Mouse (Mus musculus) naive thymus-derived CD4-positive, alpha-beta T cell, adult 2 months (primary cell): ENCODE measurements at regions not wholly inside any gene's neighbourhood (a gene's known extent, or its start where the extent isn't known, plus 50 kb on each side); places are given as distances from the start of the nearest gene placed in this dataset.

Experiments used
- DNase-seq: peaks from one replicate; pipeline ENCODE4 v3.0.0-alpha.2; 2011; ENCODE audit warnings: low read depth

- DNase-seq, result no peak
These were observed 269.2 kb downstream of the Agtpbp1 start for GRCm38 (mm10) chr13:59315811-59316210.

GRCm38 (mm10) chr13:59314419-59314818 is 270.6 kb downstream of the Agtpbp1 start:
- DNase-seq, result peak; percentile 1

- DNase-seq, result no peak
These were observed 271.2 kb downstream of the Agtpbp1 start for GRCm38 (mm10) chr13:59313725-59314330.

GRCm38 (mm10) chr13:59292905-59293304 is 292.1 kb downstream of the Agtpbp1 start:
- DNase-seq, result no peak

- DNase-seq, result no peak
These were observed 295.9 kb downstream of the Agtpbp1 start for GRCm38 (mm10) chr13:59289127-59289526.

GRCm38 (mm10) chr13:59281199-59281598 is 303.8 kb downstream of the Agtpbp1 start:
- no peak for DNase-seq

GRCm38 (mm10) chr13:59279136-59279535 is 305.9 kb downstream of the Agtpbp1 start:
- no peak for DNase-seq

GRCm38 (mm10) chr13:59271661-59272060 is 313.4 kb downstream of the Agtpbp1 start:
- DNase-seq, result no peak

GRCm38 (mm10) chr13:59266854-59267253 is 318.2 kb downstream of the Agtpbp1 start:
- no peak for DNase-seq

- no peak for DNase-seq
These were observed 320.9 kb downstream of the Agtpbp1 start for GRCm38 (mm10) chr13:59264126-59264525.

GRCm38 (mm10) chr13:59261924-59262323 is 323.1 kb downstream of the Agtpbp1 start:
- no peak for DNase-seq

- DNase-seq, result no peak
These were observed 329.1 kb downstream of the Agtpbp1 start for GRCm38 (mm10) chr13:59255798-59256435.

- no peak for DNase-seq
These were observed 331.1 kb downstream of the Agtpbp1 start for GRCm38 (mm10) chr13:59253667-59254558.

- DNase-seq, result no peak
These were observed 333.6 kb downstream of the Agtpbp1 start for GRCm38 (mm10) chr13:59251252-59252006.

GRCm38 (mm10) chr13:59248411-59248810 is 336.6 kb downstream of the Agtpbp1 start:
- no peak for DNase-seq

- DNase-seq, result no peak
These were observed 338.0 kb downstream of the Agtpbp1 start for GRCm38 (mm10) chr13:59246984-59247537.

- no peak for DNase-seq
These were observed 339.0 kb downstream of the Agtpbp1 start for GRCm38 (mm10) chr13:59246070-59246469.

GRCm38 (mm10) chr13:59244622-59245021 is 340.4 kb downstream of the Agtpbp1 start:
- DNase-seq, result no peak

GRCm38 (mm10) chr13:59242671-59243070 is 342.4 kb downstream of the Agtpbp1 start:
- no peak for DNase-seq

GRCm38 (mm10) chr13:59238696-59239095 is 346.3 kb downstream of the Agtpbp1 start:
- no peak for DNase-seq

GRCm38 (mm10) chr13:59235836-59236235 is 349.2 kb downstream of the Agtpbp1 start:
- no peak for DNase-seq

GRCm38 (mm10) chr13:59229111-59229541 is 355.9 kb downstream of the Agtpbp1 start:
- DNase-seq, result no peak
